Mouse (Mus musculus) midbrain, embryonic 16.5 days (tissue): Measurements from ENCODE around the gene Cyp2f2. TPM values are rescaled to one million over a fixed set of nuclear protein-coding genes. Genes with fewer than 3 reads are reported as not detected.

Experiments
- ATAC-seq: fragments of 200-750 bp; cut with Nextera tagmentation; 2 replicates; pipeline ENCODE4 v1.8.0; 2017; ENCODE audit warnings: moderate TSS enrichment
- H3K27ac ChIP-seq: fragments of 300-500 bp; sonication (generic); 2 replicates; pipeline ENCODE4 v1.5.1; 2014; ENCODE audit warnings: mild to moderate bottlenecking, low read length, mixed read lengths
- H3K27me3 ChIP-seq: fragments of 300-500 bp; sonication (generic); 2 replicates; pipeline ENCODE4 v1.6.1; 2014; ENCODE audit warnings: low read depth, low read length, mixed read lengths; ENCODE audit not compliant: control insufficient read depth, insufficient read depth
- H3K36me3 ChIP-seq: fragments of 300-500 bp; sonication (generic); 2 replicates; pipeline ENCODE4 v1.6.1; 2014; ENCODE audit warnings: mild to moderate bottlenecking, low read length, moderate library complexity, mixed read lengths; ENCODE audit not compliant: control insufficient read depth, insufficient read depth
- H3K4me1 ChIP-seq: fragments of 300-500 bp; sonication (generic); 2 replicates; pipeline ENCODE4 v1.6.1; 2014; ENCODE audit warnings: mild to moderate bottlenecking, low read length, mixed read lengths; ENCODE audit not compliant: control insufficient read depth, insufficient read depth
- H3K4me2 ChIP-seq: fragments of 300-500 bp; sonication (generic); 2 replicates; pipeline ENCODE4 v1.6.1; 2014; ENCODE audit warnings: mild to moderate bottlenecking, low read length, mixed read lengths
- H3K4me3 ChIP-seq: fragments of 300-500 bp; sonication (generic); 2 replicates; pipeline ENCODE4 v1.5.1; 2014; ENCODE audit warnings: low read depth, mild to moderate bottlenecking, low read length, moderate library complexity, mixed read lengths
- H3K9ac ChIP-seq: fragments of 300-500 bp; sonication (generic); 2 replicates; pipeline ENCODE4 v1.6.1; 2014; ENCODE audit warnings: low read depth, low read length, mixed read lengths
- H3K9me3 ChIP-seq: fragments of 300-500 bp; sonication (generic); replicated peaks from 2 replicates; pipeline ENCODE4 v1.6.1; 2014; ENCODE audit warnings: mild to moderate bottlenecking, low read length, mixed read lengths; ENCODE audit not compliant: control insufficient read depth, poor library complexity, severe bottlenecking
- WGBS: fragments of 180-500 bp; shearing (Covaris S2); extraction: QIAGEN DNeasy Blood & Tissue Kit; methylation state at CpG from one replicate; pipeline ENCODE4 v1.1.7; 2014; 5-methylcytosine and 5-hydroxymethylcytosine counted together
- polyA plus RNA-seq: library from polyadenylated mRNA; unstranded; fragments of >200 nt; fragmentation: Nextera tagmentation; extraction: Ambion mirVana; gene quantifications from 2 replicates; pipeline ENCODE4 v1.2.1, GENCODE M21; 2015

Cyp2f2 gene
- polyA plus RNA-seq, 1 experiment from 2014 or later = not detected

DNA sequence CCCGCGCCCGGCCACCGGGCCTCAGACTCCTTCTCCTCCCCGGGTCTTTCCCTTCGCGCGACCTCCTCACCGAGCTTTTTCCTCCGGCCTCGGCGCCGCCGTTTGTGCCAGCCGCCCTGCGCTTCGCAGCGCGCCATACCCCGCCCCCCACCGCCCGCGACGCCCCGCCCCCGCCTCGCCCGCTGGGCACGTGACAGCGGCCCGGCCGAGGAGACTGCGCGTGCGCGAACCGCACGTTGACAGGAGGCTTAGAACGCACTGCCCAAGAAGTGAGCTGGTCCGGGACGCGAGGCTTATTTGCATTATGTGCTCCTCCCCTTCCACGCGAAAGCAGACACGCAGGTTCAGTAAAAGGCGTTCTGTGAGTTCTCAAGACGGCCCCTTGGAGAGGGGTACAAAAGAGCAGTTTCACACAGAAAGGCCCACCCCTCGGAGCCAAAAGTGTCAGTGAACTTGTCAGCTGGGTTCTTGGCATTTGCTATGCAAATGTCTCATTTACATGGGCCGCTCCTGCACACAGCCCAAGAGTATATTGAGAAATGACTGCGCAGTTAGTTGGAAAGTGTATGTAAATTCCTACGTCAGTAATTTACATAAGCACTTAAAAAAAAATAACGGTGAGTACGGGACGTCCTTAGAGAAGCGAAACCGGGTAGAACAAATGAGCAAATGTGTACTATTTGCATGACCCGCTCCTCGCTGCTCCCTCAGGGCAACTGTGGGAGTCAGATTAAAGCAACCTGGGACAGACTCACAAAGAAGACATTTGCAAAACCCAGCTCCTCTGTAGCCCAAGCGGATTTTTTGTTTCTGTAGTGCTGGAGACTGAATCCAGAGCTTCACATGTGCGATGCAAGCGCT is 47.1 kb downstream of the Cyp2f2 start, which contains the start of gene Egln2:
Gene Egln2 (minus strand): TSS at position 189 of the 861 bp plus-strand sequence.
- H3K27me3 ChIP-seq = no peaks in the 10 kb centered on the region
- peak within 1 kb of the TSS; percentile 92 for H3K9ac ChIP-seq
- peak within 1 kb of the TSS; percentile 95 for H3K4me2 ChIP-seq
- peaks cover 46% of the 10 kb centered on the region for H3K4me1 ChIP-seq
- H3K36me3 ChIP-seq = peaks cover 16% of the 10 kb centered on the region
- no peaks in the 10 kb centered on the region for H3K9me3 ChIP-seq
- H3K27ac ChIP-seq = peak within 1 kb of the TSS; percentile 98
- under 1% methylated on average over 61 of the region's 61 CpGs for WGBS
- ATAC-seq = peak; percentile 83
- H3K4me3 ChIP-seq = peak within 1 kb of the TSS; percentile 80

- H3K9me3 ChIP-seq = no peaks in the 10 kb centered on the region
- H3K27ac ChIP-seq = peak overlapping the region; percentile 98
- peaks cover 23% of the 10 kb centered on the region for H3K36me3 ChIP-seq
- WGBS = 78% methylated on average over 11 of the region's 11 CpGs
- peak overlapping the region; percentile 95 for H3K4me2 ChIP-seq
- peak overlapping the region; percentile 92 for H3K9ac ChIP-seq
- H3K27me3 ChIP-seq = no peaks in the 10 kb centered on the region
- peaks cover 39% of the 10 kb centered on the region for H3K4me1 ChIP-seq
- peak; percentile 3; the same call in 1 of the 2 replicates for ATAC-seq
- peak overlapping the region; percentile 80 for H3K4me3 ChIP-seq
Observed at GRCm38 (mm10) chr7:27167475-27168094, 47.9 kb downstream of the Cyp2f2 start.

GRCm38 (mm10) chr7:27168371-27168770 is 48.7 kb downstream of the Cyp2f2 start:
- Histone ChIP-seq H3K9ac (no peak overlapping the region), H3K4me3 (no peak overlapping the region), H3K4me2 (no peak overlapping the region), H3K27ac (no peak overlapping the region), H3K27me3 (no peaks in the 10 kb centered on the region), H3K36me3 (peaks cover 30% of the 10 kb centered on the region), H3K9me3 (no peaks in the 10 kb centered on the region), H3K4me1 (peaks cover 31% of the 10 kb centered on the region)
- ATAC-seq = no peak
- WGBS = 93% methylated on average over 5 of the region's 5 CpGs

DNA sequence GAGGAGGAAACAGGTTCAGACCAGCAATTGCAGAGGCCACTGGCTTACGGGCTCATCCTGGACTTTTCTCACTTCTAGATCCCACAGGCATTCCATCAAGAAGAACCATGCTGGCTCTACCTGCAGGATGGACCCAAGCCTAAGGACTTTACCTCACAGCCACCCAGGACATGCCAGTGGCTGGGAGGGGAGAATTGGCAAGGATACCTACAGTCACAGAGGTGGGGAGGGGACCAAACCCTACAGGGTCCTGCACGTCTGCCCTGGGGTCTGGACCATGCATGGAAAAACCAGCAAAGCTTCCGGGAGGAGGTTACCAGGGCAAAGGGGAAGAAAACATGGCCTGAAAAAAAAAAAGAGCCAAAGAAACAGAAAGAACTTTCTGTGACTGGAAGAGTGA is 51.3 kb downstream of the Cyp2f2 start:
- Histone ChIP-seq H3K27ac (no peak overlapping the region), H3K4me3 (no peak overlapping the region), H3K9me3 (no peaks in the 10 kb centered on the region), H3K27me3 (no peaks in the 10 kb centered on the region), H3K36me3 (peaks cover 25% of the 10 kb centered on the region), H3K4me1 (peaks cover 7% of the 10 kb centered on the region), H3K9ac (no peak overlapping the region), H3K4me2 (no peak overlapping the region)
- 98% methylated on average over 3 of the region's 3 CpGs for WGBS
- no peak for ATAC-seq

GRCm38 (mm10) chr7:27174496-27174895 is 54.8 kb downstream of the Cyp2f2 start:
- no peak overlapping the region for H3K9ac ChIP-seq
- no peak for ATAC-seq
- H3K36me3 ChIP-seq = peaks cover 23% of the 10 kb centered on the region
- no peak overlapping the region for H3K4me3 ChIP-seq
- no peak overlapping the region for H3K27ac ChIP-seq
- H3K9me3 ChIP-seq = no peaks in the 10 kb centered on the region
- H3K27me3 ChIP-seq = no peaks in the 10 kb centered on the region
- WGBS = 96% methylated on average over 15 of the region's 15 CpGs
- H3K4me1 ChIP-seq = peaks cover 9% of the 10 kb centered on the region
- H3K4me2 ChIP-seq = no peak overlapping the region

DNA sequence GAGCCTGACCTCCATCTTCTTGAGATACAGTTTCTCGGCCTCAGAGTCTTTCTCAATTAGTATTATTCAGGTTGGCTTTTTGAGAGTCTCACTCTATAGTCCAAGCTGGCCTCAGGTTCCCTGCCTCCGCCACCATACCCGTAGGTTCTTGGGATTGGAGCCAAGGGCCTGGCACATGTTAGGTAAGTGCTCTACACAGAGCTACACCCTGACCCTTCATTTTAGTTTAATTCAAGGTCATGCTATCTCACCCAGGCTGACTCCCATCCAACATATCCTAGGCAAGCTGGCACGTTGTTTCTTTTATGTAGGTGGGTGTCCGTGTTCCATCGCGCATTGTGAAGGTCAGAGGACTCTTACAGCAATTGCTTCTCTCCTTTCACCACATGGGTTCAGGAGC is 55.2 kb downstream of the Cyp2f2 start:
- WGBS = 95% methylated on average over 7 of the region's 7 CpGs
- Histone ChIP-seq H3K9ac (no peak overlapping the region), H3K36me3 (peaks cover 23% of the 10 kb centered on the region)

DNA sequence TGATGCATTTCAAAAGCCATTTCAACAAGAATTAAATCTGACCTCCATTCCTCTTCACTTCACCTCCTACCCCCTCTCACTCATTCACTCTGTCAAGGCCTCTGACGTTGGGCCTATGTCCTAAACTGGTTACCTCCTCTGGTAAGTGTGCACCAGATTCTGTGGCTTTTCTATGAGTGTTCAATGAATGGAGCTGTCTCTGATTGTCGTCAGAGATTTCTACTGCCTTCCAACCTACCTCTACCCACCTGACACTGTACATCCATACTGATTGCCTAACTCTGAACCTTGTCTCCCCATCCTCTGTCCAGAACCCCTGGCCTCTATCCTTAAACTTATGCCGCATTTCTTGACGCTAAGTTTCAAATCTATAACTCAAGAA is 58.2 kb downstream of the Cyp2f2 start:
- Histone ChIP-seq H3K9me3 (no peaks in the 10 kb centered on the region), H3K4me2 (peak overlapping the region; percentile 64), H3K36me3 (0 out of 2 replicates have a peak, but pooled peaks cover 5% of the 10 kb centered on the region), H3K4me1 (peaks cover 9% of the 10 kb centered on the region), H3K9ac (peak overlapping the region; percentile 50), H3K4me3 (peak overlapping the region; percentile 53), H3K27ac (peak overlapping the region; percentile 84), H3K27me3 (no peaks in the 10 kb centered on the region)
- peak; percentile 12; the same call in 1 of the 2 replicates for ATAC-seq
- 19% methylated on average over 4 of the region's 4 CpGs for WGBS

More for the DNA sequence above, 55.2 kb downstream of the Cyp2f2 start:
- H3K9me3 ChIP-seq = no peaks in the 10 kb centered on the region
- no peak overlapping the region for H3K27ac ChIP-seq
- no peak overlapping the region for H3K4me3 ChIP-seq
- no peak overlapping the region for H3K4me2 ChIP-seq
- H3K27me3 ChIP-seq = no peaks in the 10 kb centered on the region
- ATAC-seq = no peak
- H3K4me1 ChIP-seq = peaks cover 9% of the 10 kb centered on the region

GRCm38 (mm10) chr7:27178324-27179216 is 58.9 kb downstream of the Cyp2f2 start, which contains the start of gene Rab4b:
TSS of gene Rab4b (minus strand) at chr7:27178896.
- no peaks in the 10 kb centered on the region for H3K9me3 ChIP-seq
- WGBS = 0% methylated on average over 53 of the region's 53 CpGs
- H3K4me3 ChIP-seq = peak within 1 kb of the TSS; percentile 53
- peaks cover 9% of the 10 kb centered on the region for H3K4me1 ChIP-seq
- peak within 1 kb of the TSS; percentile 64 for H3K4me2 ChIP-seq
- H3K27me3 ChIP-seq = no peaks in the 10 kb centered on the region
- ATAC-seq = peak; percentile 97
- 0 out of 2 replicates have a peak, but pooled peaks cover 2% of the 10 kb centered on the region for H3K36me3 ChIP-seq
- H3K9ac ChIP-seq = peak within 1 kb of the TSS; percentile 59
- H3K27ac ChIP-seq = peak within 1 kb of the TSS; percentile 84
